Mouse (Mus musculus) lung, postnatal 10 days (tissue): ENCODE results near the gene Arhgef17.

Experiments
- DNase-seq: peaks from one replicate; pipeline ENCODE4 v3.0.0; 2021

Arhgef17 gene

GRCm38 (mm10) chr7:100845026-100845400 is 86.9 kb downstream of the Arhgef17 start:
- no peak for DNase-seq

GRCm38 (mm10) chr7:100844385-100845025 is 87.4 kb downstream of the Arhgef17 start:
- DNase-seq = no peak

- DNase-seq = no peak
Measured at GRCm38 (mm10) chr7:100843866-100844265, 88.0 kb downstream of the Arhgef17 start.

GRCm38 (mm10) chr7:100842175-100842574 is 89.7 kb downstream of the Arhgef17 start:
- no peak for DNase-seq

GRCm38 (mm10) chr7:100841608-100842007 is 90.3 kb downstream of the Arhgef17 start:
- DNase-seq = no peak

GRCm38 (mm10) chr7:100840906-100841305 is 91.0 kb downstream of the Arhgef17 start:
- no peak for DNase-seq

GRCm38 (mm10) chr7:100839632-100840402 is 92.1 kb downstream of the Arhgef17 start:
- DNase-seq = no peak

GRCm38 (mm10) chr7:100837701-100838100 is 94.2 kb downstream of the Arhgef17 start:
- no peak for DNase-seq

GRCm38 (mm10) chr7:100836657-100837056 is 95.2 kb downstream of the Arhgef17 start:
- no peak for DNase-seq

- DNase-seq = no peak
Measured at GRCm38 (mm10) chr7:100835711-100836110, 96.2 kb downstream of the Arhgef17 start.

GRCm38 (mm10) chr7:100835168-100835567 is 96.7 kb downstream of the Arhgef17 start:
- DNase-seq = no peak

- DNase-seq = no peak
Measured at GRCm38 (mm10) chr7:100833859-100834258, 98.0 kb downstream of the Arhgef17 start.

GRCm38 (mm10) chr7:100828549-100828948 is 103.4 kb downstream of the Arhgef17 start:
- DNase-seq = no peak

- no peak for DNase-seq
Measured at GRCm38 (mm10) chr7:100824661-100825060, 107.2 kb downstream of the Arhgef17 start.
